Mouse (Mus musculus): Measurements from ENCODE around the gene Hnrnpul1. TPM values are rescaled to one million over a fixed set of nuclear protein-coding genes. Genes with fewer than 3 reads are reported as not detected.

Gene Hnrnpul1
- total RNA-seq, 2 experiments from 2014 or later, result 122 to 129 TPM

GRCm38 (mm10) chr7:25720760-25721159 is 33.8 kb downstream of the Hnrnpul1 start:
- no peak for DNase-seq (ENCODE audit: low spot score in 2 of 2)

DNA sequence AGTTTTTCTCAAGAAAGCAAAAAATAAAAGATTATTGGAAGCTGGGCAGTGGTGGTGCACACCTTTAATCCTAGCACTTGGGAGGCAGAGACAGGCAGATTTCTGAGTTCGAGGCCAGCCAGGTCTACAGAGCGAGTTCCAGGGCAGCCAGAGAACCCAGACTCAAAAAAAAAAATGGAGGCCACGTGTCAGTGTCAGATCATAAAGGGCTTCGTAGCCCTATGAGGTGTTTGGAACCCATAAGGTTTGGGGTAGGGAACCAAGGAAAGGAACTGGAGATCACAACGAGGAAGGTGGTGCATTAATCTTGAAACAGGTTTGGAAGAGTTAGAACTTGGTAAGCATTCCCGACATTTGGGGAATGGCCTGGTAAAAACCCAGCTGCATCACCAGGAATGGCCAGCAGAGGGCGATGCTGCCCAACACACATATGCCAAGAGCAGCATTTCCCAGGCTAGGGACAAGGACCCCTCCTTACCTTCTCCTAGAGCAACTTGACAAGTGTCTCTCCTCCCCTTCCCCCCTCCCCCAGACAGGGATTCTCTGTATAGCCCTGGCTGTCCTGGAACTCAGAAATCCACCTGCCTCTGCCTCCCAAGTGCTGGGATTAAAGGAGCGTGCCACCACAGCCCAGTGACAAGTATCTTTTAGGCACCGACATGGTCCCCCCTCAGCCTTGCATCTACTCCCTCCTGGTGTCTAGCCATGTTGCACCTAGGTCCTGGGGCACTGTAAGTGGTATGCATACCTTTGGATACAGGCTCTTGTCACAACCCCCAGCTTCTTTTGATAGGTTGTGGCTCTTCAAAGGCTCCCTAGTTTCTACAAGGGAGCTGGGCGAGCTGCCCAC is 34.6 kb downstream of the Hnrnpul1 start:
- peak; percentile 86 to 87 for DNase-seq (ENCODE audit: low spot score in 2 of 2)

DNA sequence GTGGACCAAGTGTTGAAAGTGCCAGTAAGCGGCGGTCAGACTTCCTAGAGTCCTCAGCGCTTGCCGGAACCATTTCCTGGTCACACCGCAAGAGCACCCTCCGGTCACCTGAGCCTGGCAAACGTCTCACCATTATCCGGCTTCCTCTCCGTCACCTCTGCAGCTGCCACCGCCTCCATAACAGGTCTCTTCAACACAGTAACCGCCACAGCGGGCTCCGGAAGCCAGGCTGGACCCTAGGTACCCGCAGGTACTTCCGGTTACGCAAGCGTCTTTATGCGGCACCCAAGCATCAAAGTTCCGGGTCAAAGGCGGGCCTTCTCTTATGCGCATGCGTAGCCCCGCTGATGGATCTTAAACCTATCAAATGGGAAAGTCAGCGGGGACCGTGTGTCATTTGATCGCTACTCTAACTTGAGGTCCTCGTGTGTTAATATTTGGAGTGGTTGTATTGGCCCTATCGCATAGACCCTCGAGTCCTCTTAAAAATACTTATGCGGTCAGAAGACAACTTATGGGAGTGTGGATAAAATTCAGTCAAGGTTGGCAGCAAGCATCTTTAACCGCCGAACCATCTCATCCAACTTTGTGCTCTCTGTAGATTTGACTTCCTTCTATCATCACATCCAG is 35.7 kb downstream of the Hnrnpul1 start, which contains the start of gene Ccdc97:
TSS of gene Ccdc97 (minus strand) at position 301 of the 630 bp plus-strand sequence.
- peak; percentile 93 to 94 for DNase-seq (ENCODE audit: low spot score in 2 of 2)

DNA sequence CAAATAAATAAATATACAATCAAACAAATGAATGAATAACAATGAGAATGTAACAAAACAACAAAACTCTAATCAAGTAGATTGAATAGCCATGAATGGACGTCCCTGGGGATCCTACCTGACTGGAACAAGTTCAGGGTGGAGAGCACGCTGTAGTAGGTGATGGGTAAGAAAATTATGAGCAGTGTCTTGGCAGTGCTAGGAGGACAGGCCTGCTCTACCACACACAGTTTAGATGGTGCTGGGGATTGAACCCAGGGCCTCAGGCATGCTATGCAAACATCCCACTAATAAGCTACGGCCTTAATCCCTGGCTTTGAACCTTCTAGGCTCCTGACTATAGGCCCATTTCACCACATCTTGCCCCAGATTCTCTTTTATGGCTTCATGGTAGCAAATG is 37.1 kb downstream of the Hnrnpul1 start:
- no peak for DNase-seq (ENCODE audit: low spot score in 2 of 2)

DNA sequence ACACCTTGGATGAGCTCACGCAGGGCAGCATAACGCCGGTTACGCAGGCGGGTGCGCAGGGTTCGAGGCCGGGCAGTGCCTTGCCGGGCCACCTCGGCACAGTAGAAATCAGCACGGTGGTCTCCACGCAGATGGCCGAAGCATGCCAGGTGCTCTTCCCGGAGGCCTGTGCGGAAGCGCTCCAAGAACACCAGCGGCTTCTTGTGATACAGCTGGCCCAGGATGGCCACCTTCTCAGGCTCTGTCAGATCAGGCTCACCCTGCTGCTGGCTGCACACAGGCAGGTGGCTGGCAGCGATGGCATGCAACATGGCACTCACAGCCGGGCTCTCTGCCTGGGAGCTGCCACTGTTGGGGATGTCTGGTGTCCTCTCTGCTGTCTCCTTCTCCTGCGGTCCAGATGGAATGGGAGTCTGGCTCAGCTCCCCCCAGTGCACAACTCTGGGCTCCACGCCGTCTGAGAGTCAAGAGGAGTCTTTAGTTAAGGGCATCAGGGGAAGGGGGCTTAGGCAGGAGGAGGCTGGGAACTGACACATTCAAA is 38.8 kb downstream of the Hnrnpul1 start:
- DNase-seq (ENCODE audit: low spot score in 2 of 2), result peak; percentile 59 to 66

GRCm38 (mm10) chr7:25714581-25714980 is 40.0 kb downstream of the Hnrnpul1 start:
- no peak for DNase-seq (ENCODE audit: low spot score in 2 of 2)

DNA sequence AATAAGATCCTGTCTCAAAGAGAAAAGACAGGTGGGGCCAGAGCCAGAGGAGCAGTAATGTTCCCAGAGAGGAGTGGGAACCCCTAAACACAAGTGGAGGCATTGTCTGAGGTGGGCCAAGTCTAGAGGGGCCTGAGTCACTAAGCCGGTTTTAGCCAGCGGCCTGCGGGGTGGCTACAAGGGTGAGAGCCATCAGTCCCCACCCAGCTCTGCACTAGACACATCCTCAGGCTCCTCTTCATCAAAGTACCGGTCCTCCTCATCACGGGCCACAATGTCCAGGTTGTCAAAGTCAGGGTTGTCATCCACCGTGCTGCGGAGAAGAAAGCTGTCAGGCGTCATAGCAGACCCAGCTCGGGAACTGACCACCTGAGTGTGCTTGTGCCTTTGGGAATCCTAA is 41.8 kb downstream of the Hnrnpul1 start:
- no peak for DNase-seq (ENCODE audit: low spot score in 2 of 2)

DNA sequence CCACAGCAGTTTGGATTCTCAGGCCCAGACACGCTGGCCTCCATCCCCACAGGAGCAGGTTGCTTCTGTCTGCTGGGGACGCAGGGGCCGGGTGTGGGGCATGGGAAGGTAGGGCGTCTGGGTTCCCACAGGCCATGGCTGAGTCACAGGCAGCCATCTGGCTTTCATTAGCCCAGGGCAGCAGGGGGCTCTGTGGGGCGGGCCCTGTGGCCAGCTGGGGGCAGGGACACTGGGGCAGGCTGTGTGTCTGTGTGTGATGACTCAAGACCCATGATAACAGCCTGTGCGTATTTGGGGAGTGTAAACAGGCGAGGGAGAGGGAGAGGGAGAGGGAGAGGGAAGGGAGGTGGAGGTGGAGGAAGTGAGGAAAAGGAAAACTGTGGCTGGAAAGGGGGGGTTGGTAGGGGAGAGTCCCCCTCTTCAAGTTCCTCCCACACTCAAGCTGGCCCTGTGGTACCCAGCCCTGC is 42.8 kb downstream of the Hnrnpul1 start:
- DNase-seq (ENCODE audit: low spot score in 2 of 2), result no peak

- DNase-seq (ENCODE audit: low spot score in 2 of 2), result peak in 1 of 2 experiments; percentile 29
Observed at GRCm38 (mm10) chr7:25711165-25711564, 43.4 kb downstream of the Hnrnpul1 start.

GRCm38 (mm10) chr7:25710519-25711130 is 43.9 kb downstream of the Hnrnpul1 start:
- peak in 1 of 2 experiments; percentile 29 for DNase-seq (ENCODE audit: low spot score in 2 of 2)

DNA sequence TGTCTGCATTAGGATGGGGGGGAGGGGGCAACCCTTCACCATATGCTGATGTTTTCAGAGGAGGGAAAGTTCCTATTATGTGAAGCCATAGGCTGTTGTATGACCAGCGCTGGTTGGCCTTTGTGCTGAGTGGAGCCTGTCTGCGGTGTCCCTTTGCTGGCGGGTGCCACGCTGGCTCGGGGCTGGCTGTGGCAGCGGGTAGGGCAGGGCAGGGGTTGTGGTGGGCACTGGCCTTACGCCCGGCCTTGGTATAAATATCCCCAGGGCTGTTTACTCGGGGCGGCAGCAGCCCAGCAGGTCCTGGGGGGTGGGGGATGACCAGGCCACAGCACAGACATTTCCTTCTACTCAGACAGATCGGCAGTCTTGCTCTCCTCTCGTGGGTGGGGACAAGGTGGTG is 44.6 kb downstream of the Hnrnpul1 start:
- DNase-seq (ENCODE audit: low spot score in 2 of 2), result peak in 1 of 2 experiments; percentile 39

GRCm38 (mm10) chr7:25707581-25708292 is 46.8 kb downstream of the Hnrnpul1 start:
- DNase-seq (ENCODE audit: low spot score in 2 of 2), result no peak

DNA sequence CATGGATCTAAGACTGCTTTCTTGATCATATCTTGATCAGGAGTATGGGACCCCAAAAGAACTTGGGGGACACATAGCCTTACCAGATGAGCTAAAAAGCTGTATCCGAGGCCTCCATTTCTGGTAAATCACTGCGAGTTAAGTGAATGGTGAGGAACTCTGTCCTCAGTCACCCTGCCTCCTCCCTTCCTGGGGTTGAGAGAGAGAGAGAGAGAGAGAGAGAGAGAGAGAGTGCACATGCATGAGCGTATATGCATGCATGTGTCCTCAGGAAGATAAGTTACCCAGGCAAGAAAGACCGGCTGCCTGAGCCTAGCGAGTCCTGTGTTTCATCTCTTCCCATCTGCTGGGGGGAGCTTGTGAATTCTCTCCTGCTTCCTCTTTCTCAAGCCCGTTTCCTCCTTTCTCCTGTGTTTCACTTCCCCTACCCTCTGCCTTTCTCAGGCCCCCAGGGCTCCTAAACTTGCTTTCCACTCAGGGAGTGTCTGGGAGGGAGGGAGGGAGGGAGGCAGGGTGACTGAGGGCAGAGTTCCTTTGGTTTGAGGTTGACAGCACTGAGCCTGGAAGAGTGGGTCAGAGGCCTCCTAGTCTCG is 47.9 kb downstream of the Hnrnpul1 start:
- DNase-seq (ENCODE audit: low spot score in 2 of 2), result no peak

DNA sequence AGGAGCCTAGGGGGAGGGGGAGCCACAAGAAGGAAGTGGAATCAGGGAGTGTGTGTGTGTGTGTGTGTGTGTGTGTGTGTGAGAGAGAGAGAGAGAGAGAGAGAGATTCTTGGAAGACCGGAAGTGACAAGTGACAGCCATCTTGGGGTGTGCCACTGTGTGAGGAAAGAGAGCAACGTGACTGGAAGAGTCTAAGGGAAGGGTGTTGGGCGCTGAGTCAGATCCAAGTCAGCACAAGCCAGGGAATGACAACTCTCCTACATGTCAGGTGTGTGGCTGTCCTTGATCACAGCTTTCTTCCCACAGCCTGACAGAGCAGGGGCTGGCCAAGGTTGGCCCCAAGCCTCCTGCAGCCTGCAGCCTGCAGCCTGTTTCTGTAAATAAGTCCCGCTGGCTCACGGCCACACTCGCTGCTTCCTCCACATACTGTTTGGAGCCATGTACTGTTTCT is 48.7 kb downstream of the Hnrnpul1 start:
- DNase-seq (ENCODE audit: low spot score in 2 of 2), result no peak

DNA sequence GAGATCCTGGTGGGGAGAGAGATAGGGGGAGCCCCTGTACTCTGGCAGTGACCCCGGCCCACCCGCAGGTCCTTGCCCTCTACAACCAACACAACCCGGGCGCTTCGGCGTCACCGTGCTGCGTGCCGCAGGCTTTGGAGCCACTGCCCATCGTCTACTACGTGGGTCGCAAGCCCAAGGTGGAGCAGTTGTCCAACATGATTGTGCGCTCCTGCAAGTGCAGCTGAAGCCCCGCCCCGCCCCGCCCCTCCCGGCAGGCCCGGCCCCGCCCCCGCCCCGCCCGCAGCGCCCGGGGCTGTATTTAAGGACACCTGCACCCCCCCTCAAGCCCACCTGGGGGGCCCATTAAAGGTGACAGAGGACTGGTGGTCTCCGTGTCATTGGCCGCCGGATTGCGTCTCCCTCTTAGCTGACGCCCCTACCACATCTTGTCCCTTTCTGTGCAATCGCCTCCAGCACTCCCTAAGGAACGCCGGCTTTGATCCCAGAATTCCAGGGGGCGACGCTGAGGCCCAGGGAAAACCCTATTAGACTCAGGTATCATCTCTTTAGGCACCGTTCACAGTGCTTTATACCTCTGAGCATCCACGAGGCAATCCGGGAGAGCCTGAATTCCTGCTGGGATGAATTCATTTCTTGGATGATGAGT is 49.7 kb downstream of the Hnrnpul1 start:
- DNase-seq (ENCODE audit: low spot score in 2 of 2), result no peak

DNA sequence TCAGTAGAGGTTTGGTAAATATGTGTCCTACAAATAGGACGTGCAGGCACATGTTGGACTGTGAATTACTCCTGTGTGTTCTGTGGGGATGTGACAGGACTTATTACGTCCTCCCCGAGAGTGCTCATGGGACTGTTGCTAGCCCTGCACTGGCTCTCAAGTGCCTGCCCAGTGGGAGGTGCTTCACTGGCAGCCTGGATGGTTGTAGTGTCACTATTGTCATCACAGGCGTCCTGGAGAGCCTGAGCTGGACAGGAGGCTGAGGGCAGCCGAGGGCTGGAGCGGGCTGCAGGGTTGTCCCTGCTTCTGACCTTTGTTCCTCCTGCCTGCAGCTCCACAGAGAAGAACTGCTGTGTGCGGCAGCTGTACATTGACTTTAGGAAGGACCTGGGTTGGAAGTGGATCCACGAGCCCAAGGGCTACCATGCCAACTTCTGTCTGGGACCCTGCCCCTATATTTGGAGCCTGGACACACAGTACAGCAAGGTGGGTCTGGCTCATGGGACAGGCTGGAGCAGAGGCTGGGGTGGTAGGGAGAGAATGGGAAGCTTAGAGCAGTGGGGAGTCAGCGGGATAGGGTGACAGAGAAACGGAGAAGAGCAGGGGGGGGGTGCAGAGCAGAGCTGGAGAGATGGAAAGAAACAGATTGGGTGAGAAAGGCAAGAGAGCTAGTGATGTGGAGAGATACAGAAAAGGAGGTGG is 50.6 kb downstream of the Hnrnpul1 start:
- no peak for DNase-seq (ENCODE audit: low spot score in 2 of 2)

GRCm38 (mm10) chr7:25702350-25702749 is 52.2 kb downstream of the Hnrnpul1 start:
- DNase-seq (ENCODE audit: low spot score in 2 of 2), result no peak

DNA sequence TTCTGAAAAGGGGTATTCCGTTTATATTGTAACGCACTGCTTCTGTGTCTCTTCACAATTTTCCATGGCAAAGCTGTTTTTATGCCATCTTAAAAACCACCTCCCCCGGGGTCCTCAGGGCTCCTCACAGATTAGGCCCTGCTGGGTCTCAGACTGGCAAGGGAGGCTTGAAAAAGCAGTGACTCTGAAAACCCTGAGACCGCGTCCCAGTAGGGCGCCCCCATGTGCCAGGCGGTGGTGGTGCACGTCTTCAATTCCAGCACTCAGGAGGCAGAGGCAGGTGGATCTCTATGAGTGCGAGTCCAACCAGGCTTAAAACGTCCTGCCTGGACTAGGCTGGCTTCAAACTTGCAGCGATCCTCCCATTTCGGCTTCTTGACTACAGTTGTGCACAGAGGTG is 53.8 kb downstream of the Hnrnpul1 start:
- DNase-seq (ENCODE audit: low spot score in 2 of 2), result no peak

DNA sequence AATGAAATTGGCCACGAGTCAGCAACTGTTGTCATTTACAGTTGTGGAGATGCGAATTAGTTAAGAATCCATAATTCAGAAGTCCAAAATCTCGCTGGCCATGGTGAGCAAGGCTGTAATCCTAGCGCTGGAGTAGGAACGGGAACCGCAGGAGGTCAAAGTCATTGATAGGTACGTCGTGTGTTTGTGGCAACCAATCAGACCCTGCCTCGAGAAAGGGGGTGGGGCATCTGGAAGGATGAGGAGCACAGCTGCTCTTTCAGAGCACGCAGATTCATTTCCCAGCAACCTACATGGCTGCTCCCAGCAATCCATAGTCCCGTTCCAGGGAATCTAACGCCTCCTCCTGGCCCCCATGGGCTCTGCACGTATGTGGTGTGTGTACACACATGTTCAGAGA is 54.7 kb downstream of the Hnrnpul1 start:
- DNase-seq (ENCODE audit: low spot score in 2 of 2), result no peak
